8 mouse cellular contexts compared by ENCODE assay signal in the genomic region with DNA sequence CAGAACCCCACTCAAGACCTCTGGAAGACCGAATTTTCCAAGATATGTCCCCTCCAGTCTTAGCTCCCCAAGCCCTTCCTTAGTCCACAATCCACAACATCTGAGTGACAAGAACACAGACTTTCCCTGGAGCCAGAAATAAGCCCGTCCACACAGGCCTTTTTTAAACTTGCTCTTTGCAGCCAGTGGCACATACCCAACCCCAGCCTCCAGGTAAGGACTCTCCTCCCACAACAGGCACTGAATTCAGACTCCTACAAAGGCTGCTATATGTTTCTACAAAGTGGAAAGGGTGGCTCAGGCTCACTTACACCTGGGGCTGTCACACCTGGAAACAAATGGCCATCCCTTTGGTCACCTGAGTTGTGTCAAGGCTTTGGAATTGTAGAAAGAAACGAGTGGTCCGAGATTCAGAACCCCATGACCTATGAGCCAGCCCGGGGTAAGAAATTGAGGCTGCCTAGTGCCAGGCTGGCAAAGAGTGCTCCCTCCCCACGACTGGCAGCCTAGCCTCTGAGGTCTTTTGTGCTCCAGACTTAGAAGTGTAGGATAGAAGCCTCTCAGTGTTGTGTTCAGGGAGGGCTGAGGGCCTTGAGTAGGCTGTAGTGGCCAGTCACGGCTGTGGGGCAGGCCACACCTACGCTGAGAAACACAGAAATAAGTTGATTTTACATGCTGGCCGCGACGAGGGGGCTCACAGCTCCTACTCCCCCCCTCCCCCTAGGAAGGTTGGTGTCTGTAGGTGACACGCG. TPM values are rescaled to one million over a fixed set of nuclear protein-coding genes. Genes with fewer than 3 reads are reported as not detected.
DNase-seq lines count a peak whose midpoint lies in the region; ATAC-seq lines count a peak whose summit lies in the region.

No protein-coding gene starts in this region.

- peak overlapping the region; percentile 88 for H3K27ac ChIP-seq in limb, embryonic 10.5 days
- H3K27ac ChIP-seq in neural tube, embryonic 13.5 days (replicated peaks), result peak overlapping the region; percentile 96

- H3K9me3 ChIP-seq in limb, embryonic 10.5 days (replicated peaks), result no peaks in the 10 kb centered on the region
- H3K9me3 ChIP-seq in neural tube, embryonic 13.5 days, result no peaks in the 10 kb centered on the region

- H3K27me3 ChIP-seq in limb, embryonic 10.5 days (ENCODE audit: low read depth, poor library complexity, severe bottlenecking), result no peaks in the 10 kb centered on the region
- H3K27me3 ChIP-seq in neural tube, embryonic 13.5 days, result no peaks in the 10 kb centered on the region

- peaks cover 46% of the 10 kb centered on the region for H3K4me1 ChIP-seq in limb, embryonic 10.5 days
- peaks cover 60% of the 10 kb centered on the region for H3K4me1 ChIP-seq in neural tube, embryonic 13.5 days (replicated peaks)

- H3K4me2 ChIP-seq in neural tube, embryonic 13.5 days, result peak overlapping the region; percentile 93

- peak; percentile 30 for DNase-seq in adrenal gland, postnatal 14 days
- DNase-seq in adrenal gland, adult 2 months, result no peak
- DNase-seq in thymus, postnatal 10 days (ENCODE audit: low spot score in 2 of 2), result peak; percentile 5 to 22
- no peak for DNase-seq in thymus, postnatal 4 days
- peak; percentile 48 for DNase-seq in limb, embryonic 10.5 days (ENCODE audit: low spot score)
- no peak for DNase-seq in right cerebral cortex, adult 2 months (ENCODE audit: low spot score in 2 of 2)
- no peak for DNase-seq in adipocyte (ENCODE audit: low spot score)

- 22% methylated on average over 13 of the region's 13 CpGs for whole genome bisulfite sequencing in limb, embryonic 10.5 days
- 21% methylated on average over 13 of the region's 13 CpGs for WGBS in neural tube, embryonic 13.5 days

- peak overlapping the region; percentile 81 for H3K4me3 ChIP-seq in limb, embryonic 10.5 days
- peak overlapping the region; percentile 88 for H3K4me3 ChIP-seq in neural tube, embryonic 13.5 days

- peak overlapping the region; percentile 90 for H3K9ac ChIP-seq in neural tube, embryonic 13.5 days

- peaks cover 35% of the 10 kb centered on the region for H3K36me3 ChIP-seq in limb, embryonic 10.5 days
- H3K36me3 ChIP-seq in neural tube, embryonic 13.5 days, result peaks cover 14% of the 10 kb centered on the region

- peak; percentile 16; the same call in 1 of the 2 replicates for ATAC-seq in neural tube, embryonic 13.5 days (ENCODE audit: low read depth)

RNA-seq across cellular contexts. Expression of a gene that starts 0.8 kb away (rescaled TPM):
- 18.6 and 22.0 TPM in 2 replicates for total RNA-seq in adrenal gland, postnatal 14 days (2021)
- 10 to 100 TPM; 23.3 to 23.8 TPM for total RNA-seq in adrenal gland, adult 2 months (2021)
- polyA plus RNA-seq in adrenal gland, adult 2 months (2012; rRNA removed), result 182 and 191 TPM in 2 replicates
- 14.1 and 16.7 TPM in 2 replicates for polyA plus RNA-seq in limb, embryonic 10.5 days (2016; fragmentation: Nextera tagmentation; extraction: Ambion mirVana)
- 15.3 and 17.0 TPM in 2 replicates for polyA plus RNA-seq in neural tube, embryonic 13.5 days (2015; fragmentation: Nextera tagmentation; extraction: Ambion mirVana)

RNA-seq across cellular contexts. Expression of a gene that starts 14.4 kb away (rescaled TPM):
- 41.0 and 47.0 TPM in 2 replicates for total RNA-seq in adrenal gland, postnatal 14 days (2021)
- total RNA-seq in adrenal gland, adult 2 months (2021), result 10 to 100 TPM; 53.2 to 55.5 TPM
- 32.8 and 45.4 TPM in 2 replicates for polyA plus RNA-seq in adrenal gland, adult 2 months (2012; rRNA removed)
- polyA plus RNA-seq in limb, embryonic 10.5 days (2016; fragmentation: Nextera tagmentation; extraction: Ambion mirVana), result 118 and 122 TPM in 2 replicates
- polyA plus RNA-seq in neural tube, embryonic 13.5 days (2015; fragmentation: Nextera tagmentation; extraction: Ambion mirVana), result 89.1 and 92.0 TPM in 2 replicates

RNA-seq across cellular contexts. Expression of a gene that starts 14.4 kb away (rescaled TPM):
- total RNA-seq in adrenal gland, postnatal 14 days (2021), result 139 and 155 TPM in 2 replicates
- 100 to 1,000 TPM; 139 to 162 TPM for total RNA-seq in adrenal gland, adult 2 months (2021)
- polyA plus RNA-seq in adrenal gland, adult 2 months (2012; rRNA removed), result 141 and 175 TPM in 2 replicates
- polyA plus RNA-seq in limb, embryonic 10.5 days (2016; fragmentation: Nextera tagmentation; extraction: Ambion mirVana), result 1,185 and 1,368 TPM in 2 replicates
- 432 and 457 TPM in 2 replicates for polyA plus RNA-seq in neural tube, embryonic 13.5 days (2015; fragmentation: Nextera tagmentation; extraction: Ambion mirVana)

RNA-seq across cellular contexts. Expression of a gene that starts 16.4 kb away (rescaled TPM):
- total RNA-seq in adrenal gland, postnatal 14 days (2021), result not detected in 2 replicates
- total RNA-seq in adrenal gland, adult 2 months (2021), result not detected
- polyA plus RNA-seq in adrenal gland, adult 2 months (2012; rRNA removed), result not detected in 2 replicates
- polyA plus RNA-seq in limb, embryonic 10.5 days (2016; fragmentation: Nextera tagmentation; extraction: Ambion mirVana), result not detected in 2 replicates
- polyA plus RNA-seq in neural tube, embryonic 13.5 days (2015; fragmentation: Nextera tagmentation; extraction: Ambion mirVana), result not detected in 2 replicates

RNA-seq across cellular contexts. Expression of a gene that starts 24.0 kb away (rescaled TPM):
- total RNA-seq in adrenal gland, postnatal 14 days (2021), result not detected in 2 replicates
- total RNA-seq in adrenal gland, adult 2 months (2021), result 1 to 10 TPM in 1 of 2 experiments, not detected in 1; 2.7 TPM
- polyA plus RNA-seq in adrenal gland, adult 2 months (2012; rRNA removed), result not detected in 2 replicates
- polyA plus RNA-seq in limb, embryonic 10.5 days (2016; fragmentation: Nextera tagmentation; extraction: Ambion mirVana), result 2.5 TPM in 1 of 2 replicates, not detected in the other
- polyA plus RNA-seq in neural tube, embryonic 13.5 days (2015; fragmentation: Nextera tagmentation; extraction: Ambion mirVana), result 1.2 and 4.8 TPM in 2 replicates

Comparison
In these comparisons a context has a peak if more than half of its experiments do, and no peak if none do; other contexts are left out.
1. DNase-seq: peak in adrenal gland, postnatal 14 days (single experiment), thymus, postnatal 10 days (2 of 2) and limb, embryonic 10.5 days (single experiment); none in adrenal gland, adult 2 months (single experiment), thymus, postnatal 4 days (single experiment), right cerebral cortex, adult 2 months (0 of 2) and adipocyte (single experiment).
2. RNA of a gene that starts 0.8 kb away (polyA plus RNA-seq): 182 to 191 TPM in adrenal gland, adult 2 months; 15.3 to 17.0 TPM in neural tube, embryonic 13.5 days and 14.1 to 16.7 TPM in limb, embryonic 10.5 days; every median in the first group is over 10 times any median in the second.